In the genomic region with DNA sequence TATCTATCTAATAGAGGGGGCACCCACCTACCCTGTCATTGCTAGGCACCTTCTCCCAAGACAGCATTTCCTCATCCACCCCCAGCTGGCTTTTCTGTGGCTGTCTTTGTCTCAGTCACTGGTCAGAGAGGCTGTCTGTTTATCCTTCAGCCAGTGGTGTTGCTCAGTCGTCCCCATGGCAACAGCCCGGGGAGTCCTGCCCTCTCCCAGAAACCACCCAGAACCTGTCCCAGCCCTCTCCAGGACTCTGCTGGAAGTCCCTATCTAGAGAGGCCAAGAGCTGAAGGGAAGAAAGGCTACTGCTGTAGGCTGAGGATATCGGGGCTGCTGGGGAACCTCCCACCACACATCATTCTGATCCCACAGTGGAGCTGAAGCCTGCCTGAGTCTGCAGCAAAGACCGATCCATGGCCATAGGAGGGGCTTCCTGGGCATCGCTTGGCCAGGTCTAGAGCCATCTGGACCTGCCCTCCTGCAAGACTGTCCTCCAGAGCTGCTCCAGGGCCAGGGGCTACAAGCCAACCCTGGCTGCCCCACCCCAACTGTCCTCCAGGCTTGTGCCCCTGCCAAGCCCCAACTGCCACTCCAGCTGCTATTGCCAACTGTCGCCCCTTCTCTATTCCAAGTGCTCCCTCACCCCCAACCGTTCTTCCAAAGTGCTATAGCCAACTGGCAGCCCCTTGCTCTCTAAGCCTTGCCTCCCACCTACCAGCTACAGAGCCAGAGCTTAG, we compare ENCODE assay signal across 10 mouse cellular contexts. TPM values are rescaled to one million over a fixed set of nuclear protein-coding genes. Genes with fewer than 3 reads are reported as not detected.
DNase-seq lines count a peak whose midpoint lies in the region; ATAC-seq lines count a peak whose summit lies in the region.
"Had no signal": no experiment of that assay in that cellular context is flagged by ENCODE, and none has a peak within 500 bp of the region (broad histone marks: within the 10 kb centered on the region; RNA-seq: fewer than 3 reads in every experiment).

No protein-coding gene starts in this region.

- H3K36me3 ChIP-seq in forebrain, embryonic 13.5 days (ENCODE audit: poor library complexity, severe bottlenecking) = no peaks in the 10 kb centered on the region

- ATAC-seq in forebrain, embryonic 13.5 days = no peak
- ATAC-seq in hematopoietic stem cell, adult 5-6 weeks (replicated peaks in 1 of 2; ENCODE audit: insufficient read depth in 1 of 2, low FRiP score in 2 of 2, low TSS enrichment in 1 of 2, low read depth in 1 of 2, poor library complexity in 2 of 2, severe bottlenecking in 2 of 2) = peak; percentile 36 to 43; a peak in 3 of 4 replicates

- peaks cover 21% of the 10 kb centered on the region for H3K4me1 ChIP-seq in forebrain, embryonic 13.5 days

- no peaks in the 10 kb centered on the region for H3K9me3 ChIP-seq in forebrain, embryonic 13.5 days (replicated peaks)

- peak; percentile 63 to 80 for DNase-seq in adrenal gland, adult (ENCODE audit: inconsistent age in 2 of 2, low spot score in 1 of 2)
- no peak for DNase-seq in adrenal gland, adult 18-20 months (ENCODE audit: low spot score in 2 of 2)
- peak; percentile 66 for DNase-seq in c-Kit-positive CD71-positive TER-119-negative erythroid progenitor cells, embryonic 14.5 days (ENCODE audit: low read depth)
- DNase-seq in layer of hippocampus, postnatal 10 days (ENCODE audit: low spot score in 2 of 2) = peak; percentile 57 to 64
- peak; percentile 83 for DNase-seq in lung, postnatal 36 days
- DNase-seq in right cerebral cortex, postnatal 4 days = peak; percentile 23

- H3K27me3 ChIP-seq in forebrain, embryonic 13.5 days = peaks cover 43% of the 10 kb centered on the region

- H3K9ac ChIP-seq in forebrain, embryonic 13.5 days = no peak overlapping the region

- H3K4me2 ChIP-seq in forebrain, embryonic 13.5 days = 0 out of 2 replicates have a peak overlapping the region, but pooled peaks have one; percentile 10

- H3K4me3 ChIP-seq in forebrain, embryonic 13.5 days = no peak overlapping the region

- no peak overlapping the region for H3K27ac ChIP-seq in forebrain, embryonic 13.5 days

- WGBS in forebrain, embryonic 13.5 days = 41% methylated on average over 7 of the region's 7 CpGs

RNA-seq across cellular contexts. Expression of a gene that starts 3.9 kb away (rescaled TPM):
- 10 to 100 TPM; 12.0 to 16.2 TPM for total RNA-seq in adrenal gland, adult 18-20 months (2021)
- polyA plus RNA-seq in forebrain, embryonic 13.5 days (2015; fragmentation: Nextera tagmentation; extraction: Ambion mirVana) = 10.2 and 12.8 TPM in 2 replicates
- 1.3 and 6.0 TPM in 2 replicates for total RNA-seq in hematopoietic stem cell, adult 5-6 weeks (2017)
- total RNA-seq in layer of hippocampus, postnatal 10 days (2021) = 10 to 100 TPM; 14.7 to 17.5 TPM

RNA-seq across cellular contexts. Expression of a gene that starts 29.8 kb away (rescaled TPM):
- total RNA-seq in adrenal gland, adult 18-20 months (2021) = not detected
- polyA plus RNA-seq in forebrain, embryonic 13.5 days (2015; fragmentation: Nextera tagmentation; extraction: Ambion mirVana) = 0.16 TPM in 1 of 2 replicates, not detected in the other
- not detected in 2 replicates for total RNA-seq in hematopoietic stem cell, adult 5-6 weeks (2017)
- total RNA-seq in layer of hippocampus, postnatal 10 days (2021) = not detected
- total RNA-seq: left cerebral cortex, adult 8-10 months had no signal
- polyA plus RNA-seq: small intestine, adult 2 months had no signal

RNA-seq across cellular contexts. Expression of a gene that starts 33.8 kb away (rescaled TPM):
- 100 to 1,000 TPM in 1 of 2 experiments, 10 to 100 TPM in 1; 96.6 to 100 TPM for total RNA-seq in adrenal gland, adult 18-20 months (2021)
- 133 and 138 TPM in 2 replicates for polyA plus RNA-seq in forebrain, embryonic 13.5 days (2015; fragmentation: Nextera tagmentation; extraction: Ambion mirVana)
- 118 and 129 TPM in 2 replicates for total RNA-seq in hematopoietic stem cell, adult 5-6 weeks (2017)
- 10 to 100 TPM; 75.7 to 87.8 TPM for total RNA-seq in layer of hippocampus, postnatal 10 days (2021)

RNA-seq across cellular contexts. Expression of a gene that starts 57.1 kb away (rescaled TPM):
- total RNA-seq in adrenal gland, adult 18-20 months (2021) = 10 to 100 TPM; 97.2 to 97.4 TPM
- polyA plus RNA-seq in forebrain, embryonic 13.5 days (2015; fragmentation: Nextera tagmentation; extraction: Ambion mirVana) = 140 and 165 TPM in 2 replicates
- 36.9 and 43.1 TPM in 2 replicates for total RNA-seq in hematopoietic stem cell, adult 5-6 weeks (2017)
- total RNA-seq in layer of hippocampus, postnatal 10 days (2021) = 100 to 1,000 TPM; 253 to 296 TPM

Comparison
In these comparisons a context has a peak if more than half of its experiments do, and no peak if none do; other contexts are left out.
1. DNase-seq: peak in adrenal gland, adult (2 of 2), c-Kit-positive CD71-positive TER-119-negative erythroid progenitor cells, embryonic 14.5 days (single experiment), layer of hippocampus, postnatal 10 days (2 of 2), lung, postnatal 36 days (single experiment) and right cerebral cortex, postnatal 4 days (single experiment); none in adrenal gland, adult 18-20 months (0 of 2).